ENCODE assay signal across 13 mouse cellular contexts in genomic region chr19:4419711-4420110, GRCm38 (mm10). TPM values are rescaled to one million over a fixed set of nuclear protein-coding genes. Genes with fewer than 3 reads are reported as not detected.
DNase-seq lines count a peak whose midpoint lies in the region; ATAC-seq lines count a peak whose summit lies in the region.
"Had no signal": no experiment of that assay in that cellular context is flagged by ENCODE, and none has a peak within 500 bp of the region (broad histone marks: within the 10 kb centered on the region; RNA-seq: fewer than 3 reads in every experiment).

No protein-coding gene starts in this region.

- 0 out of 2 replicates have a peak overlapping the region, but pooled peaks have one; percentile 47 for H3K27ac ChIP-seq in limb, embryonic 15.5 days
- no peak overlapping the region for H3K27ac ChIP-seq in limb, embryonic 10.5 days
- peak overlapping the region; percentile 53 for H3K27ac ChIP-seq in stomach, embryonic 16.5 days (ENCODE audit: low read length)
- H3K27ac ChIP-seq in midbrain, embryonic 16.5 days (ENCODE audit: low read length): no peak overlapping the region
- no peak overlapping the region for H3K27ac ChIP-seq in intestine, embryonic 15.5 days
- H3K27ac ChIP-seq: forebrain, embryonic 15.5 days; heart, embryonic 13.5 days; hindbrain, embryonic 15.5 days had no signal

- H3K27me3 ChIP-seq in limb, embryonic 15.5 days: no peaks in the 10 kb centered on the region
- H3K27me3 ChIP-seq in limb, embryonic 10.5 days (ENCODE audit: low read depth, poor library complexity, severe bottlenecking): no peaks in the 10 kb centered on the region
- no peaks in the 10 kb centered on the region for H3K27me3 ChIP-seq in stomach, embryonic 16.5 days (ENCODE audit: control insufficient read depth, insufficient read depth, low read length)
- H3K27me3 ChIP-seq in midbrain, embryonic 16.5 days (ENCODE audit: control insufficient read depth, insufficient read depth, low read depth, low read length): no peaks in the 10 kb centered on the region
- H3K27me3 ChIP-seq in intestine, embryonic 15.5 days (replicated peaks): no peaks in the 10 kb centered on the region
- H3K27me3 ChIP-seq: forebrain, embryonic 15.5 days; heart, embryonic 13.5 days; hindbrain, embryonic 15.5 days had no signal

- WGBS in limb, embryonic 15.5 days: 89% methylated on average over 5 of the region's 5 CpGs
- WGBS in limb, embryonic 10.5 days: 94% methylated on average over 5 of the region's 5 CpGs
- WGBS in stomach, embryonic 16.5 days: 86% methylated on average over 5 of the region's 5 CpGs
- WGBS in midbrain, embryonic 16.5 days: 96% methylated on average over 5 of the region's 5 CpGs
- 90% methylated on average over 5 of the region's 5 CpGs for WGBS in intestine, embryonic 15.5 days

- H3K4me1 ChIP-seq in limb, embryonic 15.5 days: no peaks in the 10 kb centered on the region
- H3K4me1 ChIP-seq in limb, embryonic 10.5 days: no peaks in the 10 kb centered on the region
- H3K4me1 ChIP-seq in stomach, embryonic 16.5 days (ENCODE audit: control insufficient read depth, insufficient read depth, low read length): no peaks in the 10 kb centered on the region
- no peaks in the 10 kb centered on the region for H3K4me1 ChIP-seq in midbrain, embryonic 16.5 days (ENCODE audit: control insufficient read depth, insufficient read depth, low read length)
- no peaks in the 10 kb centered on the region for H3K4me1 ChIP-seq in intestine, embryonic 15.5 days (replicated peaks)
- H3K4me1 ChIP-seq: forebrain, embryonic 15.5 days; heart, embryonic 13.5 days; hindbrain, embryonic 15.5 days had no signal

- no peaks in the 10 kb centered on the region for H3K9me3 ChIP-seq in limb, embryonic 15.5 days
- H3K9me3 ChIP-seq in limb, embryonic 10.5 days (replicated peaks): no peaks in the 10 kb centered on the region
- H3K9me3 ChIP-seq in stomach, embryonic 16.5 days (replicated peaks; ENCODE audit: control insufficient read depth, low read length): no peaks in the 10 kb centered on the region
- H3K9me3 ChIP-seq in midbrain, embryonic 16.5 days (replicated peaks; ENCODE audit: control insufficient read depth, low read length, poor library complexity, severe bottlenecking): no peaks in the 10 kb centered on the region
- H3K9me3 ChIP-seq in intestine, embryonic 15.5 days: no peaks in the 10 kb centered on the region
- H3K9me3 ChIP-seq: forebrain, embryonic 15.5 days; heart, embryonic 13.5 days; hindbrain, embryonic 15.5 days had no signal

- no peak overlapping the region for H3K4me2 ChIP-seq in limb, embryonic 15.5 days
- no peak overlapping the region for H3K4me2 ChIP-seq in stomach, embryonic 16.5 days (ENCODE audit: low read depth, low read length)
- no peak overlapping the region for H3K4me2 ChIP-seq in midbrain, embryonic 16.5 days (ENCODE audit: low read length)
- no peak overlapping the region for H3K4me2 ChIP-seq in intestine, embryonic 15.5 days (replicated peaks)
- H3K4me2 ChIP-seq: forebrain, embryonic 15.5 days; heart, embryonic 13.5 days; hindbrain, embryonic 15.5 days had no signal

- peaks cover 26% of the 10 kb centered on the region for H3K36me3 ChIP-seq in limb, embryonic 15.5 days
- H3K36me3 ChIP-seq in limb, embryonic 10.5 days: peaks cover 20% of the 10 kb centered on the region
- no peaks in the 10 kb centered on the region for H3K36me3 ChIP-seq in stomach, embryonic 16.5 days (ENCODE audit: control insufficient read depth, insufficient read depth, low read length)
- H3K36me3 ChIP-seq in midbrain, embryonic 16.5 days (ENCODE audit: control insufficient read depth, insufficient read depth, low read length): no peaks in the 10 kb centered on the region
- H3K36me3 ChIP-seq in intestine, embryonic 15.5 days: peaks cover under 1% of the 10 kb centered on the region; the same call in 1 of the 2 replicates
- H3K36me3 ChIP-seq: forebrain, embryonic 15.5 days; hindbrain, embryonic 15.5 days had no signal

- H3K4me3 ChIP-seq in limb, embryonic 15.5 days: no peak overlapping the region
- H3K4me3 ChIP-seq in limb, embryonic 10.5 days: no peak overlapping the region
- H3K4me3 ChIP-seq in stomach, embryonic 16.5 days (replicated peaks; ENCODE audit: low read length): no peak overlapping the region
- no peak overlapping the region for H3K4me3 ChIP-seq in midbrain, embryonic 16.5 days (ENCODE audit: low read depth, low read length)
- H3K4me3 ChIP-seq in intestine, embryonic 15.5 days (replicated peaks): no peak overlapping the region
- H3K4me3 ChIP-seq: forebrain, embryonic 15.5 days; heart, embryonic 13.5 days; hindbrain, embryonic 15.5 days had no signal

- ATAC-seq in limb, embryonic 15.5 days (ENCODE audit: insufficient number of reproducible peaks, low FRiP score, low TSS enrichment, low read depth): no peak
- no peak for ATAC-seq in stomach, embryonic 16.5 days (ENCODE audit: insufficient read depth, low FRiP score)
- ATAC-seq in midbrain, embryonic 16.5 days: no peak
- no peak for ATAC-seq in intestine, embryonic 15.5 days
- ATAC-seq: forebrain, embryonic 15.5 days had no signal

- no peak for DNase-seq in limb, embryonic 10.5 days (ENCODE audit: low spot score)
- peak; percentile 63 for DNase-seq in 3134 (ENCODE audit: extremely low read depth, insufficient read length, low spot score)
- peak; percentile 52 for DNase-seq in 3T3-L1 (ENCODE audit: low read depth, low spot score)
- DNase-seq: adrenal gland, postnatal 14 days; gastrocnemius, postnatal 10 days; heart, postnatal 36 days had no signal

- H3K9ac ChIP-seq in limb, embryonic 15.5 days: no peak overlapping the region
- no peak overlapping the region for H3K9ac ChIP-seq in stomach, embryonic 16.5 days (ENCODE audit: low read length)
- H3K9ac ChIP-seq in midbrain, embryonic 16.5 days (ENCODE audit: low read depth, low read length): no peak overlapping the region
- H3K9ac ChIP-seq in intestine, embryonic 15.5 days: no peak overlapping the region
- H3K9ac ChIP-seq: forebrain, embryonic 15.5 days; heart, embryonic 13.5 days; hindbrain, embryonic 15.5 days had no signal

RNA-seq across cellular contexts. Expression of gene Rhod, which starts 19.5 kb away (rescaled TPM):
- polyA plus RNA-seq in limb, embryonic 15.5 days (2015; fragmentation: Nextera tagmentation; extraction: Ambion mirVana): 45.2 and 53.6 TPM in 2 replicates
- polyA plus RNA-seq in limb, embryonic 10.5 days (2016; fragmentation: Nextera tagmentation; extraction: Ambion mirVana): 24.7 and 32.9 TPM in 2 replicates
- 24.3 and 36.4 TPM in 2 replicates for polyA plus RNA-seq in stomach, embryonic 16.5 days (2015; fragmentation: Nextera tagmentation; extraction: Ambion mirVana)
- polyA plus RNA-seq in midbrain, embryonic 16.5 days (2015; fragmentation: Nextera tagmentation; extraction: Ambion mirVana): 3.8 and 3.9 TPM in 2 replicates
- 20.0 and 21.6 TPM in 2 replicates for polyA plus RNA-seq in intestine, embryonic 15.5 days (2015; fragmentation: Nextera tagmentation; extraction: Ambion mirVana)

RNA-seq across cellular contexts. Expression of gene Kdm2a, which starts 21.6 kb away (rescaled TPM):
- polyA plus RNA-seq in limb, embryonic 15.5 days (2015; fragmentation: Nextera tagmentation; extraction: Ambion mirVana): 40.9 and 41.2 TPM in 2 replicates
- 67.6 and 77.9 TPM in 2 replicates for polyA plus RNA-seq in limb, embryonic 10.5 days (2016; fragmentation: Nextera tagmentation; extraction: Ambion mirVana)
- 35.9 and 37.0 TPM in 2 replicates for polyA plus RNA-seq in stomach, embryonic 16.5 days (2015; fragmentation: Nextera tagmentation; extraction: Ambion mirVana)
- polyA plus RNA-seq in midbrain, embryonic 16.5 days (2015; fragmentation: Nextera tagmentation; extraction: Ambion mirVana): 32.1 and 33.8 TPM in 2 replicates
- polyA plus RNA-seq in intestine, embryonic 15.5 days (2015; fragmentation: Nextera tagmentation; extraction: Ambion mirVana): 37.5 and 38.9 TPM in 2 replicates

RNA-seq across cellular contexts. Expression of gene Syt12, which starts 57.5 kb away (rescaled TPM):
- 0.55 and 0.76 TPM in 2 replicates for polyA plus RNA-seq in limb, embryonic 15.5 days (2015; fragmentation: Nextera tagmentation; extraction: Ambion mirVana)
- polyA plus RNA-seq in limb, embryonic 10.5 days (2016; fragmentation: Nextera tagmentation; extraction: Ambion mirVana): 0.53 and 0.95 TPM in 2 replicates
- 0.75 and 0.96 TPM in 2 replicates for polyA plus RNA-seq in stomach, embryonic 16.5 days (2015; fragmentation: Nextera tagmentation; extraction: Ambion mirVana)
- polyA plus RNA-seq in midbrain, embryonic 16.5 days (2015; fragmentation: Nextera tagmentation; extraction: Ambion mirVana): 3.2 and 5.2 TPM in 2 replicates
- 0.33 and 0.46 TPM in 2 replicates for polyA plus RNA-seq in intestine, embryonic 15.5 days (2015; fragmentation: Nextera tagmentation; extraction: Ambion mirVana)

Comparison
In these comparisons a context has a peak if more than half of its experiments do, and no peak if none do; other contexts are left out.
1. H3K27ac ChIP-seq: peak in limb, embryonic 15.5 days (single experiment) and stomach, embryonic 16.5 days (single experiment); none in limb, embryonic 10.5 days (single experiment), midbrain, embryonic 16.5 days (single experiment) and intestine, embryonic 15.5 days (single experiment).